Mouse (Mus musculus): ENCODE measurements at regions not wholly inside any gene's neighbourhood (a gene's known extent, or its start where the extent isn't known, plus 50 kb on each side); places are given as distances from the start of the nearest gene placed in this dataset.
A peak's percentile ranks its signal among the peaks of the same experiment; 100 is the strongest.
"Not testable (repeated sequence)": the region's sequence is repeated elsewhere in the genome, so short reads cannot be mapped to it uniquely, and the experiment has no call there.

DNA sequence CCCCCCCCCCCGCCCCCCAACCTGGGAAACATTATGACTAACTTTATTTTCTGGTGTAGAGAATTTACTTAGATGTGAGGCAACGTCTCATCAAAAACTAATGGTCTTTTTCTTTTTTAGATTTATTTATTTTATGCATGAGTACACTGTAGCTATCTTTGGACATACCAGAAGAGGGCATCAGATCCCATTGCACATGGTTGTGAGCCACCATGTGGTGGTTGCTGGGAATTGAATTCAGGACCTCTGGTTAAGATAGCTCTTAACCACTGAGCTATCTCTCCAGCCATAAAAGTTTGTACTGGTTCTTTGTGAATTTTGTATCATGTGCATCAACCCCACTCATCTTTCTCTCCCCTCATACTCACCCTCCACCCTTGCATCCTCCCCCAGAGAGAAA lies 847.3 kb downstream of the Robo1 start:
- DNase-seq (ENCODE audit: low spot score) = no peak

DNA sequence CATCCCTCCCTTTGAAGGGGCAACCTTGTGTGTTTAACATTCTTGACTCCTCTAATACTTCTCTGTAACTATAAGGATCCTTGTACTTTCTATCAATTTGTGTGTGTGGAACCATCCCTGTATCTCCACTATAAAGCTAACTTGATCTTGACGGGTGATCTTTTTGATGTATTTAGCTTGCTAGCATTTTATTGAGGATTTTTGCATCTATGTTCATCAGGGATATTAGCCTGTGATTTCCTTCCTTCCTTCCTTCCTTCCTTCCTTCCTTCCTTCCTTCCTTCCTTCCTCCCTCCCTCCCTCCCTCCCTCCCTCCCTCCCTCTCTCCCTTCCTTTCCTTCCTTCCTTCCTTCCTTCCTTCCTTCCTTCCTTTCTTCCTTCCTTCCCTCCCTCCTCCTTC lies 819.8 kb downstream of the Robo1 start:
- not testable (repeated sequence) for DNase-seq (ENCODE audit: low spot score)

DNA sequence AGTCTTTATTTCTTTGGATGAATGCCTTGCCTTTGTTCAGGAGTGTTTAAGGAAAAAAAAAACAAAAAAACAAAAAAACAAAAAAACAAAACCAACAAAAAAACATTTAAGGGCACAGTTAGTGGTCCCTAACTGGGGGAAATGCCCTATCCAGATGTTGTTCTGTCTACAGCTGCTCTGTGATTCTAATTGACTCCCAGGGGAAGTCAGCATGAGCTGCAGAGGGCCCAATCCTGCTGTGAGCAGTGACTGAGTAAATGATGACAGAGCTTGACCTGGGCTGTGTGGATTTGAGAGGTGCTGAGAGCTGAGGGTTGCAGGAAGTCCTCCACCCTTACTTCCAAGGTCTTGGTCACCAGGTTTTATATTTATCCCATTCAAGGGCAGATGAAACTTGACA lies 812.5 kb downstream of the Robo1 start:
- no peak for DNase-seq (ENCODE audit: low spot score)

- DNase-seq (ENCODE audit: low spot score) = no peak
These were observed 809.2 kb downstream of the Robo1 start for GRCm38 (mm10) chr16:73117338-73117737.

DNA sequence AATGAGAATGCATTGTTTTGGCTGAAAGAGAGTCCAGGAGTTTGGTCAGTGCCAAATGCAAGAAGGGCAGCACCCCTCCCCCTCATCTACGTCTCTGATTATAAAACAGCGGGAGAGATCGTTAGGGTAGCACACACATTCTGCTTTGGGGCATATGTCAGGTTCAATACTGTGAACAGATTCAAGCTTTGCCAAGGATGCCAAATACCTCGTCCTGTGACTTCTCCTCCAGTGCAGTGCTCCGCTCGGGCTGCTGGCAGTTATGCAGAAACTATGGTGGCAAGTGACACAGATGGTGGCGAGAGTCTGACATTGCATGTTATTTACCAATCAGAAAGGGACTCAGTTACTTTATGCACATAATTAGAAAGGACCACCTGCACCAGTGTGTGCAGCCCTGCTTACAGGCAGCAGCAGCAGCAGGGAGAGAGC lies 799.9 kb downstream of the Robo1 start:
- DNase-seq (ENCODE audit: low spot score) = no peak

DNA sequence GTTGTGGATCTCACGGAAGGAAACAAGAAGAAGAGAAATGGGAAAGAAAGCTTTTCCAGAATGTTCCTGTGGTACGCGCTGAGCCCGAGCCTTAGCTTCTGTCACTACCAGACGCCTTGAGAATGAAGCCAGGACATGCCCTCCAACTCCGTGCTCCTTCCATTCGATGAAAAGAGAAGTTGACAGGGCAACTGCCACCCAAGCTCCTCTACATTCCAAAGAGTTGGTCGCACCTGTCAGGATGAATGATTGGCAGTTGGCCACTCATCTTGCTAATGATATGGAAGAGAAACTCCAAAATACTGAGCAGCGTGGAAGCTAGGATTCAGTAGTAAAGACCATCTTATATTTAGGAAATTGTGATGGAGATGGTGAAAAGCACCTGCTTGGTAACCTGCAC lies 799.5 kb downstream of the Robo1 start:
- DNase-seq (ENCODE audit: low spot score) = no peak

DNA sequence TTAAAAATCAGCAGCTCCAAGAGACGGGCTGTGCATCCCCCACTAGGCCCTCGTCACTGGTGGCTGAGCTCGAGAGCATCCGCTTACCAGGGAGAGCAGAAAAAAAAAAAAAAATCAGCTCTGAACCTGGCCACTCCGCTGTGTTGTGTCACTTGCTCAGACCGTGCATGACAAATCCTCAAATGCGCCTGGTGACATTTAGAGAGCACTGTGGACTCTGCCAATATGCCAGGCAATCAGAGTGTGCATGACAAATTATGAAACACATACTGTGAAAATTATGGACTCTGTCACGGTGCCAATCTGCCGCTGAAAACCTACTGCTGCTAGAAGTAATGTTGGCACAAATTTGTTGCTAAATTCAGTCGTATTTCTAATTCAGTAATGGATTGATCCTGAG lies 797.4 kb downstream of the Robo1 start:
- peak; percentile 40 for DNase-seq (ENCODE audit: low spot score)

DNA sequence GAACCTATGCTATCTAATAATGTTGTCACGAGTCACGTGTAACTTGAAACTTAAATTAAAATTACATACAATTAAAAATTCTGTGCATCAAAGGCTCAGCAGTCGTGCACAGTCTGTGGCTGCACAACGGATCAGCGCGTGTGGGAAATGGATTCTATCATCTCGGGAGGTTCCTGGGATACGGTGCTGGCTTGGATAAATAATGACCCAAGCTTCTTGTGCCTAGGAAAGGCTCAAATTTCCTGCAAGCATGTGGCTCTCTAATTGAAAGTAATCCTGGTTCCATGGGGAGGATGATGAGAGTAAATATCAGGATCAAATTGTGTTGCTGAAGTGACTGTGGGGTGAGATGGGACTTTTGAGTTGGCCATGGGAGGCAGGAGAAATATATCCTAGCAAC lies 792.2 kb downstream of the Robo1 start:
- no peak for DNase-seq (ENCODE audit: low spot score)

GRCm38 (mm10) chr16:73098760-73099159 lies 790.7 kb downstream of the Robo1 start:
- DNase-seq (ENCODE audit: low spot score) = no peak

DNA sequence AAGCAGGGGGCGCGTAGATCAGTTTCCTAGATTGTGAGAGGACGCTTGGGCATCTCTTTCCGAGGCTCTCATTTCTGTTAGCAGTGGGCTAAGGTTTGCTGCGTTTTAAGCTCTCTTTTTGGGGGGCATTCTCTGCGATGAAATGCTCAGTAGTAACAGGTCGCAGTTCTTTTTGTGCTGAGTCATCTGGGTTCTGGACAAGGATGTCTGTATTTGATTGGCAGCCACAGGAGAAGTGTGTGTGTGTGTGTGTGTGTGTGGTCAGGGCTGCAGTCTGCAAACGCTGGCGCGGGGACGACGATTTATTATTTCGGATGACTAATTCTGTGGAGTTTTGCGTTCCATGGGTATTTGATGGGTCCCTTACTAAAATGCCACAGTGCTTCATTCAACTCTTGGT lies 789.1 kb downstream of the Robo1 start:
- no peak for DNase-seq (ENCODE audit: low spot score)

- no peak for DNase-seq (ENCODE audit: low spot score)
These were observed 788.3 kb downstream of the Robo1 start for GRCm38 (mm10) chr16:73096091-73097083.

All from layer of hippocampus, adult 9-10 months (tissue).